Comparison of ENCODE assay signal across 10 mouse cellular contexts in genomic region chr10:41598221-41598620, GRCm38 (mm10).
DNase-seq lines count a peak whose midpoint lies in the region; ATAC-seq and TF ChIP-seq lines count a peak whose summit lies in the region.
"Had no signal": no experiment of that assay in that cellular context is flagged by ENCODE, and none has a peak within 500 bp of the region (broad histone marks: within the 10 kb centered on the region; RNA-seq: fewer than 3 reads in every experiment).

No protein-coding gene starts in this region.

- intact Hi-C loops in left cerebral cortex, postnatal 25 days (cut with DNase I): no loop called here
- intact Hi-C loops in left cerebral cortex, adult 2 months (cut with DNase I): no loop called here

- H3K4me3 ChIP-seq in left cerebral cortex, adult 2 months: no peak overlapping the region
- H3K4me3 ChIP-seq in heart, embryonic 13.5 days: no peak overlapping the region
- H3K4me3 ChIP-seq in intestine, embryonic 15.5 days (replicated peaks): no peak overlapping the region
- H3K4me3 ChIP-seq in intestine, embryonic 16.5 days (ENCODE audit: low read length): no peak overlapping the region

- ATAC-seq in heart, embryonic 13.5 days (ENCODE audit: extremely low read depth, insufficient number of reproducible peaks, low FRiP score, low TSS enrichment): no peak
- ATAC-seq in intestine, embryonic 15.5 days: no peak
- ATAC-seq in intestine, embryonic 16.5 days: no peak
- ATAC-seq: activated CD4-positive, CD25-positive, alpha-beta regulatory T cell, adult 4 months had no signal

- no peaks in the 10 kb centered on the region for H3K27me3 ChIP-seq in heart, embryonic 13.5 days (replicated peaks)
- no peaks in the 10 kb centered on the region for H3K27me3 ChIP-seq in intestine, embryonic 15.5 days (replicated peaks)
- H3K27me3 ChIP-seq in intestine, embryonic 16.5 days (replicated peaks; ENCODE audit: control insufficient read depth, insufficient read depth, low read length): no peaks in the 10 kb centered on the region

- H3K4me2 ChIP-seq in heart, embryonic 13.5 days: peak overlapping the region; percentile 29
- H3K4me2 ChIP-seq in intestine, embryonic 15.5 days (replicated peaks): no peak overlapping the region
- H3K4me2 ChIP-seq in intestine, embryonic 16.5 days (ENCODE audit: low read depth, low read length): no peak overlapping the region; the same call in 1 of the 2 replicates

- H3K27ac ChIP-seq in left cerebral cortex, adult 2 months: no peak overlapping the region; the same call in 1 of the 2 replicates
- peak overlapping the region; percentile 80 for H3K27ac ChIP-seq in heart, embryonic 13.5 days (replicated peaks)
- no peak overlapping the region for H3K27ac ChIP-seq in intestine, embryonic 15.5 days
- no peak overlapping the region for H3K27ac ChIP-seq in intestine, embryonic 16.5 days (ENCODE audit: low read length)

- WGBS in heart, embryonic 13.5 days: 28% methylated on average over 9 of the region's 9 CpGs
- WGBS in intestine, embryonic 15.5 days: 59% methylated on average over 9 of the region's 9 CpGs
- WGBS in intestine, embryonic 16.5 days: 50% methylated on average over 9 of the region's 9 CpGs

- H3K4me1 ChIP-seq in heart, embryonic 13.5 days: peaks cover 69% of the 10 kb centered on the region
- H3K4me1 ChIP-seq in intestine, embryonic 15.5 days (replicated peaks): 0 out of 2 replicates have a peak, but pooled peaks cover 6% of the 10 kb centered on the region
- peaks cover 3% of the 10 kb centered on the region; the same call in 1 of the 2 replicates for H3K4me1 ChIP-seq in intestine, embryonic 16.5 days (ENCODE audit: control insufficient read depth, insufficient read depth, low read length)

- no peaks in the 10 kb centered on the region for H3K36me3 ChIP-seq in heart, embryonic 13.5 days
- H3K36me3 ChIP-seq in intestine, embryonic 15.5 days: no peaks in the 10 kb centered on the region
- no peaks in the 10 kb centered on the region for H3K36me3 ChIP-seq in intestine, embryonic 16.5 days (ENCODE audit: control insufficient read depth, insufficient read depth, low read length)

- TF ChIP-seq CTCF in left cerebral cortex, adult 2 months (IDR thresholded peaks at IDR 0.05): no peak

- H3K9me3 ChIP-seq in heart, embryonic 13.5 days: no peaks in the 10 kb centered on the region
- no peaks in the 10 kb centered on the region for H3K9me3 ChIP-seq in intestine, embryonic 15.5 days
- no peaks in the 10 kb centered on the region for H3K9me3 ChIP-seq in intestine, embryonic 16.5 days (ENCODE audit: control insufficient read depth, low read length)

- peak overlapping the region; percentile 17; the same call in 1 of the 2 replicates for H3K9ac ChIP-seq in heart, embryonic 13.5 days
- H3K9ac ChIP-seq in intestine, embryonic 15.5 days: no peak overlapping the region
- no peak overlapping the region for H3K9ac ChIP-seq in intestine, embryonic 16.5 days (ENCODE audit: low read depth, low read length)

- DNase-seq in left cerebral cortex, postnatal 25 days (ENCODE audit: low spot score in 2 of 2): peak; percentile 7 to 45
- no peak for DNase-seq in left cerebral cortex, adult 2 months (ENCODE audit: extremely low spot score in 1 of 2, low spot score in 2 of 2)
- peak; percentile 65 to 70 for DNase-seq in cerebellum, postnatal 25 days
- DNase-seq in thymus, postnatal 0 days (ENCODE audit: low spot score): peak; percentile 87
- no peak for DNase-seq in retina, embryonic 14.5 days (ENCODE audit: low spot score)
- DNase-seq: lung, adult 18-20 months had no signal

Comparison
In these comparisons a context has a peak if more than half of its experiments do, and no peak if none do; other contexts are left out.
1. DNase-seq: peak in left cerebral cortex, postnatal 25 days (2 of 2), cerebellum, postnatal 25 days (2 of 2) and thymus, postnatal 0 days (single experiment); none in left cerebral cortex, adult 2 months (0 of 2) and retina, embryonic 14.5 days (single experiment).